Mouse (Mus musculus) testis, postnatal 14 days (tissue): ENCODE data around the gene Tmem164.

Experiments used
- DNase-seq: peaks from one replicate; pipeline ENCODE4 v3.0.0; 2021; ENCODE audit warnings: low spot score

Tmem164 gene

GRCm38 (mm10) chrX:142688509-142688908 lies 7.3 kb downstream of the Tmem164 start:
- no peak for DNase-seq

GRCm38 (mm10) chrX:142693256-142693655 lies 12.1 kb downstream of the Tmem164 start:
- DNase-seq, result no peak

GRCm38 (mm10) chrX:142694338-142694737 lies 13.1 kb downstream of the Tmem164 start:
- no peak for DNase-seq

GRCm38 (mm10) chrX:142694856-142695255 lies 13.7 kb downstream of the Tmem164 start:
- DNase-seq, result no peak

- DNase-seq, result no peak
These were observed 15.6 kb downstream of the Tmem164 start for GRCm38 (mm10) chrX:142696789-142697188.

GRCm38 (mm10) chrX:142697545-142698204 lies 16.5 kb downstream of the Tmem164 start:
- DNase-seq, result no peak

GRCm38 (mm10) chrX:142698212-142698611 lies 17.0 kb downstream of the Tmem164 start:
- no peak for DNase-seq

- DNase-seq, result peak; percentile 41
These were observed 20.9 kb downstream of the Tmem164 start for GRCm38 (mm10) chrX:142702094-142702493.

- DNase-seq, result no peak
These were observed 21.4 kb downstream of the Tmem164 start for GRCm38 (mm10) chrX:142702566-142702965.

- no peak for DNase-seq
These were observed 22.7 kb downstream of the Tmem164 start for GRCm38 (mm10) chrX:142703953-142704352.

GRCm38 (mm10) chrX:142708257-142708656 lies 27.1 kb downstream of the Tmem164 start:
- no peak for DNase-seq

GRCm38 (mm10) chrX:142716014-142716413 lies 34.8 kb downstream of the Tmem164 start:
- DNase-seq, result no peak

- no peak for DNase-seq
These were observed 36.8 kb downstream of the Tmem164 start for GRCm38 (mm10) chrX:142717958-142718478.

GRCm38 (mm10) chrX:142718759-142719158 lies 37.6 kb downstream of the Tmem164 start:
- DNase-seq, result no peak

- DNase-seq, result no peak
These were observed 40.7 kb downstream of the Tmem164 start for GRCm38 (mm10) chrX:142721897-142722296.

GRCm38 (mm10) chrX:142724203-142724602 lies 43.0 kb downstream of the Tmem164 start:
- DNase-seq, result no peak

- no peak for DNase-seq
These were observed 44.4 kb downstream of the Tmem164 start for GRCm38 (mm10) chrX:142725571-142725970.

GRCm38 (mm10) chrX:142726311-142726710 lies 45.1 kb downstream of the Tmem164 start:
- no peak for DNase-seq

GRCm38 (mm10) chrX:142727847-142728246 lies 46.6 kb downstream of the Tmem164 start:
- DNase-seq, result no peak

- DNase-seq, result no peak
These were observed 47.8 kb downstream of the Tmem164 start for GRCm38 (mm10) chrX:142729040-142729439.

GRCm38 (mm10) chrX:142729482-142729881 lies 48.3 kb downstream of the Tmem164 start:
- no peak for DNase-seq

GRCm38 (mm10) chrX:142737099-142737498 lies 55.9 kb downstream of the Tmem164 start:
- DNase-seq, result no peak

GRCm38 (mm10) chrX:142737719-142738118 lies 56.5 kb downstream of the Tmem164 start:
- DNase-seq, result no peak

GRCm38 (mm10) chrX:142747428-142747827 lies 66.2 kb downstream of the Tmem164 start:
- DNase-seq, result no peak
